Mouse (Mus musculus) monocyte, adult 5-6 weeks (primary cell): ENCODE measurements around the gene Fam83g. TPM values are rescaled to one million over a fixed set of nuclear protein-coding genes. Genes with fewer than 3 reads are reported as not detected.
"Not testable (repeated sequence)": the region's sequence is repeated elsewhere in the genome, so short reads cannot be mapped to it uniquely, and the experiment has no call there.

ENCODE experiments used
- ATAC-seq: fragments of 153-309, 156-312 bp; replicated peaks from 2 replicates; pipeline ENCODE4 v1.8.0; 2017; ENCODE audit warnings: mild to moderate bottlenecking; ENCODE audit not compliant: low TSS enrichment, insufficient number of reproducible peaks, severe bottlenecking, poor library complexity, low FRiP score
- total RNA-seq: library from RNA; stranded (forward); fragments of 200-1000, 200-491, 200-594 nt; gene quantifications from 3 replicates; pipeline ENCODE4 v1.2.3, GENCODE M21; 2017

Gene Fam83g
- total RNA-seq, result 0.10 TPM in 1 of 3 replicates, not detected in the others

DNA sequence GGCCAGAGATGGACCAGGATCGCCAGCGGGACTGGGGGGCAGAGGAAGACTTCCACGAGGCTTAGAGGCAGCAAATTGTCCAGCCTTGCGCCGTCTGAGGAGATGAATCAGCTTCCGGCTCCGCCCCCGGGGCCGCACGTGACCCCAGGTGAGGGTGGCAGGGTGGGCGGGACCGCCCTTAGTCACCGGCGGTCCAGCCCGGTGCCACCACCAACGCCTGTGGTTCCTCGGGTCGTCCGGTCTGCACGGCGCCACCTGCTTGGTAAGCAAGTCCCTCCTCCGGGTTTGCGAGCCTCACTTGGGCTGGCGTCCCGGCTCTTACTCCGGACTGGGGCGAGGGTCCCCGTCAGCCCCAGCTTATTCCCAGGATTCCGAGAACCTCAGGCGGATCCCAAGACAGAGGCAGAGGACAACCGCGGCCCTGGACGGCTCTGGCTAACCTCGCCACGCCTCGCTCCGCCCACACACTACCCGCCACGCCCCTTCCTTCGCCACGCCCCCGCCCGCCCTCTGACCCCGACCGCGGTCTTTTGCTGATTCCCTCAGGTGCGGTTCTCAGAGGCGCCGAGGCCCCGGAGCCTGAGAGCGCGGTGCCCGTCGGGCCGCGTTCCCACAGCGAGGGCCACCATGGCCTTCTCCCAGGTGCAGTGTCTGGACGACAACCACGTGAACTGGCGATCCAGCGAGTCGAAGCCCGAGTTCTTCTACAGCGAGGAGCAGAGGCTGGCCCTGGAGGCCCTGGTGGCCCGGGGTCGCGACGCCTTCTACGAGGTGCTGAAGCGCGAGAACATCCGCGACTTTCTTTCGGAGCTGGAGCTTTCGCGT, at the start of gene Fam83g:
TSS of gene Fam83g (plus strand) at position 185 of the 825 bp plus-strand sequence.
- no peak for ATAC-seq

DNA sequence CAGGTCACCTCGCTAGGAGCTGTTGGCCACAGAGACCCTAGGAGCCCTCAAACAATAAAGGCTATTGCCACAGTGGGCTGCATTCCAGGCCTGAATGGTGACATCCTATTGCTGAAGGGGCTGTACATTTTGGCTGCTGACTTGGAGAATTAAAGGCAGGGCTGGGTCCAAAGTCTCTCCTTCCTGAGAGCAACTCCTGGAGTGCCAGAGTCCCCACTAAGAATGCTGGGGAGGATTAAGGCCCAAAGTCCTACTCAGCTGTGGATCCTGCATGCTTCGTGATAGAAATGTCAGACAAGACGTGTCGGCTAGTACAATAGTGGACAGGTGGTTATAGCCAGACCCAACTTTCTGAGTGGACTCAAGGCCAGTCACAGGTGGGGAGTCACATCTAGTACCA, 47.6 kb upstream of the Fam83g start:
- ATAC-seq, result not testable (repeated sequence)

DNA sequence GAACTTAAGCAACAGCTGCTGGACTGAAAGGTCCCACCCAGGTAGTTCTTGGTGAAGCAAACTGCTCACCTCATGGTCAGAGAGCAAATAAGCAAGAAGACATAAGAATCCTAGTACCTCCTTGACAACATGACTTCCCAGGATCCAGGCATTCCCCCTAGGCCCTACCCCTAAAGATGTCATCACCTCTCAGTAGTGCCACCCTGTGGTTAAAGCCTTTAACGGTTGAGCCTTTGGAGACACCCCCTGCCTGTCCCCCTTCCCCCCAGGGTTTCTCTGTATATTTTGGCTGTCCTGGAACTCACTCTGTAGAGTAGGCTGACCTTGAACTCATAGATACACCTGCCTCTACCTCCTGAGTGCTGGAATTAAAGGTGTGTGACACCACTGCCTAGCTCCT, 46.5 kb upstream of the Fam83g start:
- no peak for ATAC-seq

DNA sequence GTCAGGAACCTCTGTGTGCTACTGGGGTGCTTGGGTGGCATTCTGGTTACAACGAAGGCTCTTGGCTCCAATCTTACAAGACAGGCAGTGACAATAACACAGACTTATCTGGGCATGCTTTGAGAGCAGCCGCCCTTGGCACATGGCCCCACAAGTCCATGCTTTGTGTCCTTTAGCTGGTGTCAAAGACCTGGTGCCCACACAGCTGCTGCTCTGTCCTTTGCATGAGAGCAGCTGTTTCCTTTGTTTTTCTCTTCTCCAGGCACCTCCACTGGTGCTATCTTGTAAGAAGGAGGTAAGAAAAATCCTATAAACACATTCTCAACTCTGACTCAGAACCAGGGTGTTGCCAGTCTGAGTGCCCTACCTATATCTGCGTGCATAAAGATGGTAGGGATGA, 46.0 kb upstream of the Fam83g start:
- ATAC-seq, result no peak

DNA sequence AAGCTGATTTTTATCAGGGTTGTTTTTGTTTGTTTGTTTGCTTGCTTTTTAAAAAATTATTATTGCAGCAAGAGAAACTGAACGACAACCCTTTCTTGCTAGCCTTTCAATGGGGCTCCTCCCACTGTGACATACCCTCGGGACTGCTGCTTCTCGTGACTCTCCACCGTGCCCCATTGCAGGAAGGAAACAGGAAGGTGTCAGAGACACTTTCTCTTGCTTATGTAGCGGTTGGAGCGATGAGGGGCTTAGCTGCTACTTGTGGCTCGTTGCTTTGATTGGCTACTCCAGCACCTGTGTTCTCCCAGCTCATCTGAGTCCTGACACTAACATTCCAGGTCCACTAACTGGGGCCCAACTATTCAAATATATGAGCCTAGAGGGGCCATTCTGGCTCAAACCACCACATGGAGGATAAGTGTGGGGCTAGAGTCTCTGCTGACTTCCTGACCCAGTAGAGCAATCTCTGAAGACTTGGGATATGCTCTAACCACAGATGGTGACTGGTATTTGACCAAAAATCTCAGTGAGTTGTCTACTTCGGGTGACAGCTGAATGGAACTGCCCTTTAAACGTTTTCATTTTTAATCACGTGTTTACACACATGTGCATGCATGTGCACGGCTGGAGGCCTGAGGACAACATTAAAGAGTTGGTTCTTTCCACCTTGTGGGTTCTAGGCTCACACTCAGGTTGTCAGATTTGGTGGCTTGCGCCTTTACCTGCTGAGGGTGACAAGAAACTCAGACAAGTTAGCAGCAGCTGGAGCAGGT, 44.9 kb upstream of the Fam83g start:
- no peak for ATAC-seq

DNA sequence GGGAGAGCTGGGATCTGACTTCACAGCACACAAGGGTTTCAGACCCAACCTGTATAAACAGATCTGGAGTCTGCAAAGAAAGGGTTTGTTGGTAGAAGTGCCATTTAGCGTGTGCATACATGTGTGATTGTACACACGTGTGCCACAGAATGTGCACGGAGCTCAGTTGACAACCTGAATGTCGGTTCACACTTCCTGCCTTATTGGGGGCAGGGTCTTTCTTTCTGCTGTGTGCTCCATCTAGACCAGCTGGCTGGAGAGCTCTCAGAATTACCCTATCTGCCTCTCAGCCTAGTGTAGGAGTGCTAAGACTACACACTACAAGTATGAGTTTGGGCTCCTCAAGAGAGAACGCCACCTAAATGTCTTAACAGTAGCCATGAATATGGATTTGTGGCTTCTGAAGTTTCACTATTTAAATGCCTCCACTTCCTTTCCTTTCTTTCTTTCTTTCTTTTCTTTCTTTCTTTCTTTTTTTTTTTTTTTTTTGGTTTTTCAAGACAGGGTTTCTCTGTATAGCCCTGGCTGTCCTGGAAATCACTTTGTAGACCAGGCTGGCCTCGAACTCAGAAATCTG, 44.2 kb upstream of the Fam83g start:
- ATAC-seq, result no peak

DNA sequence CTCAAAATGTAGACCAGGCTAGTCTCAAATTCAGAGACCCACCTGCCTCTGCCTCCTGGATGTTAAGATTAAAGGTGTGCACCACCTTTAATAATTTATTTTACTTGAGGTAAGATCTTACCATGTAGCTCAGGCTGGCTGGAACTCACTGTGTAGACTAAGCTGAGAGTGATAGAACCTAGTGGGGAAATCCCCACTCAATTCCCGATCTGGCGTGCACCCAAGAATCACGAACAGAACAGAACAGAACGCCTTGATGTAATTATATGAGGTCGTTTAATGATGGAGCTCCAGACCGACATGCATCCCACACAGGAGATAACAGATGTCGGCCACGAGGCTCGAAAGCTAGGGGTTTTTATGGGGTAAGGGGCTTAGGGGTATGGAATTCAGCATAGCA, 43.3 kb upstream of the Fam83g start:
- ATAC-seq, result not testable (repeated sequence)

DNA sequence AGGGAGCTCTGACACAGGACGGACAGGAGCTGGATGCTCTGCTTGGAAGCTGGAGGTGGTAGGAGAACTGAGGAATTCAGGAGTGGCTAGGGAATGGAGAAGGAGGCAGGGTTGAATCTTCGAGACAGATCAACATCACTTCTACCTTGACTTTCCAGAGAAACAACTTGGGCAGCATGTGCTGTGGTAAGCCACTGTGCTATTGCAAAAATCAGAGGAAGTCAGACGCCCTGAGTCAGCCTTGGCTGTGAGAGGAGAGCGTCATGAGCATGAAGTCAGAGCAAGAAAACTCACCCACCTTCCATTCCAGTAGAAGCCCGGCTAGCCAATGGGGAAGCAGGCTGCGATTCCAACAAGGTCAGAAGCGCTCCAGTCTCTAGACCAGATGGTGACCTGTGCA, 41.8 kb upstream of the Fam83g start:
- ATAC-seq, result no peak

DNA sequence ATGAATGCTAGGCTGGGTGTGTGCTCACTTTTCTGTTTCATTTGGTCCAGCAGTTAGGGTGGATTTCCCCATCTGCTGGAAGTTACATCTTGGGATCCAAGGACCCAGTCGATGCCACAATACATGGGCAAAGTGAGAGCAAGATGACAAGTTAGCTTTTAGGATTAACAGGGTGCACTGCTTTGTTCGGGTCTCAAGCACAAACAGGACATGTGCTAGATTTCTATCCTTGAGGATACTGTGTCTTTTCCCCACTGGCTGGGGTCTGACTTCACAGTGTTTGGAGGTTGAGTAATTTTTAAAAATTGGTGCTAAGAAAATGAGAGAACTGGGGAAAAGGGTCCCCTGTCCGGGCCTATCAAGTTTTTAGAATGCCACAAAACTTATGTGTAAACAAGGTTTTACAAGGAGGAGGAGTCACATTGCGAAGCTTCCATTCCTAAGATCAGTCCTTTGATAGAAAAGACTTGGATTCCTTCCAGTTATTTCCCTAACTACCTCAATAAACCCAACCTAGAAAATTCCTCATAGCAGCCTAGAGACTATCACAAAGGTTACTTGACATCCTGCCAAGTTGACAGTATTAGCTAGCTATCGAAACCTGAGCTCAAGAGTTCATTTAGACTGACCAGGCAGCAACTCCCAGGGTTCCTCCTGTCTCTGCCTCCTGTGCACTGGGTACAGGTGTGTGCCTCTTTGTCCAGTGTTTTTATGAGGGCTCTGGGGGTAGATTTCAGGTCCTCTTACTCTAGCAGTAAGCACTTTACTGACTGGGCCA, 40.5 kb upstream of the Fam83g start:
- ATAC-seq, result no peak

DNA sequence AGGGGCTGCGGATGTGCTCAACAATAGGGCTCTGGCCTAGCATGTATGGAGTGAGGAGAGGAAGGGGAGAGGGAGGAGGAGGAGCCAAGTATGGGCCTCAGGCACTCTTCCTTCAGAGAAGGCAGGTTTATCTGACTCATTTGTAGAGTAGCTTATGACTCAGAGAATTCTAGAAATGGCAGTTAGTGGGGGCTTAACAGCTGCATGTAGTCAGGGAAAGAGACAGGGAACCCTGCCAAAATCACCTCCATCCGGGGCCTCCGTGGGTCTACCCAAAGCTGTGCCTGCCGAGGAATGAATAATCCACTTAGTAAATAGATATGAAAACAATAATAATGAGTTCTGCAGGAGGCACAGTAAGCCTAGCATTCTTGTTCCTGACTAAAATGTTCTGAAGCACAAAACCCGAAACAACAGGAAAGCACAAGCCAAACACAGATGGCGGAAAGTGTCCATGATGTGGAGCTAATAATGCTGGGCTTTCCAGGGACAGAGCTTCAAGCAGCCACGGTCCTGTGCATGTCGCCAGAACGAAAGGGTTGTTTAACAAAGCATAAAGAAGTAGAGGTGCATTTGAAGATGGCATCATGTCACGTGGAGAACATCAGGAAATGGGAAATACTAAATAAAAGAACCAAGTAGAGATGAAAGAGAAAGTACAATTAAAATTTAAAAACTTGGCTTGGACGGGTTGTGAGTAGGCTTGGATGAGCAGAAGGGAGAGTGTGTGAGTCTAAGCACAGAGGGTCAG, 39.1 kb upstream of the Fam83g start:
- no peak for ATAC-seq

DNA sequence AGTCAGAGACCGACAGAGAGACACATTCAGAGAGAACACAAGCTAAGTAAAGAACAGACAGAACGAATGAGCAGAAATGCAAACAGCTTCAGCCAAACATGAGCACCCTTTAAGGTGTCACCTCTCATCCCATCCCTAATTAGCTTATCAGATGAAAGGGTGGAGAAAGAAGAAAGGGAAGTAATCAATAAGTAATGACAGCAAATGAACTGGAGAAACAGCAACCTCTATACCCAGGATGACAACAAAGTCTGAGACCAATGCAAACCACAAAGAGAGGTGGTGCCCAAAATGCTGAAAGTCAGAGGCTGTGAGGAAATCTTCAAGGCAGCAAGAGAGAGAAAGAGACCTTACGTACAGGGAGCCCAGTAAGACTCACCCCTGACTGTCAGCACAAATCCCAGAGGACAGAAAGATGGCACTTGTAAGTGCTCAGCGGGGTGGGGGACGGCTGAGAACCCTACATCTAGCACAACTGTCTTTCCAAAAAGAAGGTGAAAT, 38.5 kb upstream of the Fam83g start:
- no peak for ATAC-seq

DNA sequence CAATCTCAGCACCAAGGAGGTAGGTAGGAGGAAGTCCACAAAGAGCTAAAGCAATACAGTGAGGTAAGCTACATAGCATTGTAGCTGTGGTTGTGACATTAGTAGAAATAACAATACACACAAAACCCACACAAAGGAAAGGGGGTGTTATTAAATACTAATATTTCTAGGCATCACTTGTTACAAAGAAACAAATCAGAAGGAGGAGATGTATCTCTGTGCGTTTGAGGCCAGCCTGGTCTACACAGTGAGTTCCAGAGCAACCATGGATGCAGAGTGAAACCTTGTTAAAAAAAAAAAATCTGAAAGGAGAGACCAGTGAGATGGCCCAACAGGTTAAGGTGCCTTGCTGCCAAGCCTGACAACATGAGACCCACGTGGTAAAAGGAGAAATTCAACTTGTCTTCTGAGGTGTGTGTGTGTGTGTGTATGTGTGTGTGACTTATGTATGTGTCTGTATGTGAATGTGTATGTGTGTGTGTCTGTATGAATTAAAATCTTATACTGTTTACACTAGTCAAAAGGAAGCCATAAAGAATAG, 37.3 kb upstream of the Fam83g start:
- no peak for ATAC-seq

DNA sequence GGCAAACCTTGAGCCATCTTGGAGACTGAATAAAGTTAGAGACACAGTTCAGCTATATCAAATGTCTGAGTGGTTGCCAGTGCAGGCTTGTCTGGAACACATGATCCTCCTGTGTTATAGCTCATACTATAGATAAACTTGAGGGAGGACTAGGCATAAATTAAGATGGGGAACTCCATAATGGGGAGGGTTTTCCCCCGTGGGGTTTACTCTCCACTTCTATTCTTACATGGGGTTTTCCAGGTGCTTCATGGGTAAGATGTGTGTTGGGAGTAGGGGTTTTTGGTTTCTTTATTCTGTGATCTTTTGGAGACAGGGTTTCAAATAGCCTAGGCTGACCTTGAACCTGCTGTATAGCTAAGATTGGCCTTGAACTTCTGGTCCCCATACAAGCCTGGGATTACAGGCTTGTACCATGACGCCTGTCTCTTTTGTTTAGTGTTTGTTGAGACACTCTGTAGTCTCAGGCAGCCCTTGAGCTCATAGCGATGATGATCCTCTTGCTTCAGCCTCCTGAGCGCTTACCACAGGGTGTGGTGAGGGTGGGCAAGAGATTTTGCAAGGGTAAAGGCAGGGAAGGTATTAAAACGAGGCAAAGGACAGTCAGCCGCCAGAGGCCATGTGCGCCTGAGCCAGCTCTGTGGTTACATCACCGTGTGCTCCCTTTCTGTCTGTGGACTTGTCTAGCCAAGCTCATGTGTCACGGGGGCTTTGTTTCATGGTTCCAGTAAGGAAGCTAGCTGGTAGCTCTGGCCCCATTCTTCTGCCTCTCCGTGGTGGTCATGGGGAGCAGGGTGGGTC, 36.6 kb upstream of the Fam83g start:
- ATAC-seq, result no peak

DNA sequence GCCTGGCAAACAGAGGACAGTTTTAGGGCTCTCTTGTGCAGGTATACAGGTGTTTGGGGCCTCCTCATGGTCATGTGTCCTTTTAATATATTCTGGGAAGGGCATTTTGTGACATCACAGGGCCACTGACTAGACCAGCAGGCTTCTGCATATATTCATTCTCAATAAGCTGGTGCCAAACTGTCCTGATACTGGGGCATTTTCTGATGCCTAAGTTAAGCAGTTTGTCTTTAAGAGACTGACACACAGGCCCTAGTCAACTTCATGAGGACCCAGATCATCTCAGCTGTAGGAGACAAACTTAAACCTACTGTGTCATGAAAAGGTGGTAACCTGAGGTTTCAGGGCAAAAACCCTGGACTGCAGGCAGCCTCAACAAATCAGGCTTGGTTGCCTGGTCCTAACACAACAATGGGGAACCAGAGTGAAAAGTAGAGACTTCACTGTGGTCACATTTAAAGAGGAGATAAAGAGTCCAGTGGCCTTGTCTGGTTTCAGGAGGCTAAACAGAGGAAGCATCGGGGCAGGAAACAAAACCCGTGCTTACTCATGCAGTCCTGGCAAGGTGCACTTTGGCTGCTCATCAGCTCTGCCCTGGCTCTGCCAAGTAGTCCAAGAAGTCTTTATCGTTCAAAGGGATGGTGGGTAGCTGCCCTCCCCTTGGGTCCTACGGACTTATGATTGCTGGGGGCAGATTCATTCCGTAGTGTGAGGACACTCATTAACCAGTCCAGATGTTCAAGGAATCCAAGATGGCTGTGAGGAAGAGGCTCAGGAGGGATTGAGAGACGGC, 35.7 kb upstream of the Fam83g start:
- ATAC-seq, result no peak

DNA sequence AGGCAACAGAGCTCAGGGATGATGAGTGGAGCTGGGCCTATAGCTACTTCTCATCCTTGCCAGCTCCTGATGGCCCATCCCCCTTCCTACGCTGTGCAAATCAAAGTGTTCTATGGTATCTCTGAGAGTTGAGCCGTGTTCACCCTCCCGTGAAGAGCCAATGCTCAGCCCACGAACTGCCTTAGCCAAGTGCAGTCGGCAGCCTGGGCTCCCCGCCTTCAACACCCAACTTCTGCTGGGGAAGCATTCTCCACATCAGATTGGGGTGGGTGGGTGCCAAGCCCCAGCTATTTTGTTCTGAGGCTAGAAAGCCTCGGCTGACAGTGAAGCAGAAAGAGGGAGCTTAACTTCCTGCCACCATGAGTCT, 35.2 kb upstream of the Fam83g start:
- no peak for ATAC-seq

DNA sequence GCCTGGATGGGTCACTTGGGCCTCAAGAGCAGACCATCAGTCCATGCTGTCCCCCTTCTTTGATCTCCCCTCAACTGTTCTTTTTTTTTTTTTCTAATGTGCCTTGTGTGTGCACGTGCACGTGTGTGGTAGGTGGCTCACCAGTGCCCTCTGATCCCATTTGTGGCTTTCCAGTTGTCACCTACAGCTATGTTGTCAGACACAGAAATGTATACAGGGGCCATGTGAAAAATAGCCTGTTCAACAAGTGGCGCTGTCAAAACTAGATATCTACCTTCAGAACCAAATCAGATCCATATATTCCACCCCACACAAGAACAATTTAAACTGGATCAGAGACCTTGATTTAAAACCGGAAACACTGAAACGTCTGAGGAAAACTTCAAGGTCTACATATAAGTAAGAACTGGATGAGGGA, 34.7 kb upstream of the Fam83g start:
- ATAC-seq, result no peak

DNA sequence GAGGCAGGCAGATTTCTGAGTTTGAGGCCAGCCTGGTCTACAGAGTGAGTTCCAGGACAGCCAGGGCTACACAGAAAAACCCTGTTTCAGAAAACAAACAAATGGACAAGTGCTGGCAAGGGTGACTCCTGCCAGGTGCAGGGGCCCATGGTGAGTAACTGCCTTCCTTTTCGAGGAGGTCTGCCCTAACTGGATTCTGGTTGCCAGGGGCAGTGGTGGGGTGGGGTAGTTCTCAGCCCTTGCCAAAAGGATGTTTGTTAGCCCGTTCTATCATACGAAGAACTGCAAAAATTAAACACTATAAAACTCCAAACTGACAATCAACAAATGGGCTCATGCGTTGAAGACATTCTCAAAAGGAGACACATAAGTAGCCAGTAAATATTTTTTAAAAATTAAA, 34.3 kb upstream of the Fam83g start:
- no peak for ATAC-seq
